Mouse (Mus musculus) G1E (cell line): ENCODE data around the gene Acsbg1. TPM values are rescaled to one million over a fixed set of nuclear protein-coding genes. Genes with fewer than 3 reads are reported as not detected.

Source experiments
- ATAC-seq: 2 replicates; pipeline ENCODE4 v1.8.0; 2016; ENCODE audit warnings: mild to moderate bottlenecking; ENCODE audit not compliant: insufficient number of reproducible peaks, poor library complexity, low FRiP score, severe bottlenecking; ENCODE audit errors: extremely low read depth
- DNase-seq: peaks from one replicate; pipeline ENCODE4 v3.0.0; 2012; ENCODE audit warnings: low spot score
- H3K27me3 ChIP-seq: 2 replicates; pipeline ENCODE4 v1.6.1; 2012; ENCODE audit warnings: mild to moderate bottlenecking, low read length, inconsistent platforms; ENCODE audit not compliant: insufficient read depth
- H3K36me3 ChIP-seq: replicated peaks from 2 replicates; pipeline ENCODE3; 2012; ENCODE audit warnings: mild to moderate bottlenecking, inconsistent platforms
- H3K4me1 ChIP-seq: 2 replicates; pipeline ENCODE4 v1.6.1; 2012; ENCODE audit warnings: low read depth, low read length, inconsistent platforms, mixed read lengths; ENCODE audit not compliant: insufficient read depth
- H3K4me3 ChIP-seq: 2 replicates; pipeline ENCODE4 v1.5.1; 2012; ENCODE audit warnings: low read depth, mild to moderate bottlenecking, inconsistent platforms, low read length, moderate library complexity, mixed read lengths
- H3K9me3 ChIP-seq: replicated peaks from 2 replicates; pipeline ENCODE4 v1.6.1; 2012; ENCODE audit warnings: inconsistent platforms
- CTCF ChIP-seq: IDR thresholded peaks from 2 replicates; pipeline ENCODE4 v1.5.1; 2012; ENCODE audit warnings: low read depth, low read length, inconsistent platforms, mixed read lengths
- GATA1 ChIP-seq: IDR thresholded peaks from 2 replicates; pipeline ENCODE4 v1.6.1; 2012; ENCODE audit warnings: borderline replicate concordance, low read length, inconsistent platforms, mixed read lengths
- GATA2 ChIP-seq: IDR thresholded peaks from 2 replicates; pipeline ENCODE4 v1.6.1; 2012; ENCODE audit warnings: low read depth, low read length, inconsistent platforms, borderline replicate concordance
- POLR2AphosphoS5 ChIP-seq: IDR thresholded peaks from 2 replicates; pipeline ENCODE4 v1.6.1; 2012; ENCODE audit warnings: low read depth, low read length, inconsistent platforms; ENCODE audit not compliant: insufficient replicate concordance
- TAL1 ChIP-seq: conservative IDR thresholded peaks from 2 replicates; pipeline ENCODE4 v1.6.1; 2012; ENCODE audit warnings: low read depth, low read length, inconsistent platforms, mixed read lengths
- polyA plus RNA-seq: library from polyadenylated mRNA; stranded (reverse); fragments of >175 nt; gene quantifications from 2 replicates; pipeline ENCODE4 v1.2.3, GENCODE M21; 2012
- total RNA-seq, 2 experiments: library from RNA; stranded (forward) in 1 of 2; stranded (reverse) in 1 of 2; fragments of 200-1000 nt in 1 of 2; fragments of >200 nt in 1 of 2; fragmentation: Nextera tagmentation in 1 of 2; gene quantifications; 2 replicates each; pipeline ENCODE4 v1.2.3; 2014 to 2017

Gene Acsbg1
- total and polyA plus RNA-seq, 3 experiments, result 0.03 to 0.38 TPM; not detected in 1

DNA sequence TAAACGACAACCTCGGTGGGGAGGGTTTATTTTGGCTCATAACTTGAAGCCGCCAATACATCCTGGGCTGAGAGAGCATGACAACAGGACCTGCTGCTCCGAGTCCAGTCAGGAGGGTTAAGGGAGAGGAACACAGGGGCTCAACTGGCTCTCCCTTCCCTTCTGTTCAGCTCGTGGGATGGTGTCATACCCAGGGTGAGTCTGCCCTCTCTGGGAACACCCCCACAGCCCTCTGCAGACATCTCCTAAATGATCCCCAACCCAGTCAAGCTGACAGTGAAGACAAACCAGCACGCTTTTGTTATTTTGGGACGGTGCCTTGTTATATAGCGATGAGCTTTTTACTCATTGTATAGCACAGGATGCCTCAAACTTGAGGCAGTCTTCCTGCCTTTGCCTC is 27.8 kb upstream of the Acsbg1 start:
- peaks cover 26% of the 10 kb centered on the region for H3K27me3 ChIP-seq
- no peaks in the 10 kb centered on the region for H3K4me1 ChIP-seq
- no peak overlapping the region for H3K4me3 ChIP-seq
- no peaks in the 10 kb centered on the region for H3K36me3 ChIP-seq
- no peaks in the 10 kb centered on the region for H3K9me3 ChIP-seq
- ATAC-seq (no peak), DNase-seq (no peak)
- TF ChIP-seq TAL1 (no peak), CTCF (no peak), GATA1 (no peak), POLR2AphosphoS5 (no peak), GATA2 (no peak)

DNA sequence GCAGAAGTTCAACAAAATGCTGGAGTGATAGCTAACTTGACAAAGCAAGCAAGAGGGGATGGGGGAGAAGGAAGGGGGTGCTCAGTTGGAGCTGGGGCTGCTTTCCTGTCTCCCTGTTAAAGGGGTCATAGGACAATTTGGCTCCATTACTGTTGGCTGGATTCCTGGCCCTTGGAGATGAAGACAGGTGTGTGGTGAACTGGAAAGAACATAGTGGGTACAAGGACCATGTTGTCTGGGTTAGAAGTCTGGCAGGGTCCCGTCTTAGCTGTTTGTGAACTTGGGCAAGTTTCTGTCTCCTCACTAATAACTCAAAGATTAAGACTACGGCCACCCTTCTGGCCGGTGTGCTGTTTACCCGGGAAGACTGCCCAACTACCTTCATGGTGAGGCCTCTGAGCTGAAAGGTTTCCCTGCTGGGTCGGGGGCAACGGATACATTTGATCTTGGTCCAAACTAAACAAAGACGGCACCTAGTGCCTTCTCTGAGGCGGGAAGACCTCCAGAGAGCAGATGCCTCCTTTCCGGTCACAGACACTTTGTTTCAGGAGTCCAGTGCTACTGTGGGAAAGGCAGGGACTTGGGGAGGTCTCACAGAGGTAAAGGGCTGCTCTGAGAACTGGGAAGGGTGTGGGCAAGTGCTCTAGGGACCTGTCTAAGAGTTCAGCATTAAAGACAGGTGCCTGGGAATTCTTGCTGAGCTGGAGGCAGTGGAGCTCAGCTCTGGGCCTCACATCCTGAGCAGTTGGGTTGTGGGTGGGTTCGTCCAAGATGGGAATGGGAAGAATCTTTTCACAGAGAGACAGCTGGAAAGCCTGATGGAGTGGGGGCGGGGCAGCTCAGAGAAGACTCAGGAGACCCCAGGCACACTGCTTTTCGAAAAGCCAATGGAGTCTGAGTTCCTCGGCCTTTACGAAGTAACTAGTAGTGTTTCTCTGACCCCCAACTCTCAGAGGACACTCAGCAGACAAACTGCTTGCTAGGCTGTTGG is 25.9 kb upstream of the Acsbg1 start:
- no peaks in the 10 kb centered on the region for H3K4me1 ChIP-seq
- H3K9me3 ChIP-seq, result no peaks in the 10 kb centered on the region
- TF ChIP-seq POLR2AphosphoS5, result no peak
- no peak for TF ChIP-seq GATA1
- no peak for TF ChIP-seq TAL1
- no peak for TF ChIP-seq GATA2
- TF ChIP-seq CTCF, result no peak
- no peak for ATAC-seq
- DNase-seq, result no peak
- no peak overlapping the region for H3K4me3 ChIP-seq
- peaks cover 26% of the 10 kb centered on the region for H3K27me3 ChIP-seq
- H3K36me3 ChIP-seq, result no peaks in the 10 kb centered on the region

DNA sequence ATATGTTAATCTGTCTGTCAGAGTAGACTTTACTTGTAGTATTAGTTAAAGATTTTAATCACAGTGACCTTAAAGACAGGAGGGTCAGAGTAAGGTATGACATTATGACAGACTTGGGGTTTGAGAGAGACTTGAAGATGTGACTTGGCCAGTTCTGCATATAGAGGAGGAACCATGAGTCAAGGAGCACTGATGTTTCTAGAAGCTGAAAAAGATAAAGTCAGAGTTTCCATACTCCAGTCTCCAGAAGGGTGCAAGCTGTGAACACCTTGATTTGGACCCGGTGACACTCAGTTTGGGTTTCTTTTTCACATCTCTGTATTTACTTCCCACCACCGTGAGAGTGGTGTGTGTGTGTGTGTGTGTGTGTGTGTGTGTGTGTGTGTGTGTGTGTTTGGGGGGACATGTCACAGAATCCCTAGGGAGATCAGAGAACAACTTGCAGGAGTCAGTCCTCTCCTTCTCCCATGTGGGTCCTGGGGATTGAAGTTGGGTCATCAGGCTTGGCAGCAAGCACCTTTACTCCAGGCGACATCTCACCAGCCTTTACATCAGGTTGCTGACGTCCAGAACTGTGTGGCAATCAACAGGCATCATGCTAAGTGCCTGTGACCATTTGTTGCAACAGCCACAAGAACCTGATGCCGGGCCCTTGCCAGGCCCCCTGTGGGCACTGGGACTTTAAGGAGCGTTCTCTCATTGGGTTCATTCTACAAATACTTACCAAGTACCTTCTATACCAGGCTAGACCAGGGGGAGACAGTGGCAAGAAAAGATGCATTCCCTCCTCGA is 22.3 kb upstream of the Acsbg1 start:
- DNase-seq, result no peak
- no peaks in the 10 kb centered on the region for H3K36me3 ChIP-seq
- no peaks in the 10 kb centered on the region for H3K9me3 ChIP-seq
- no peaks in the 10 kb centered on the region for H3K4me1 ChIP-seq
- no peak for TF ChIP-seq CTCF
- TF ChIP-seq GATA2, result no peak
- no peak for TF ChIP-seq GATA1
- no peak for TF ChIP-seq TAL1
- TF ChIP-seq POLR2AphosphoS5, result no peak
- H3K4me3 ChIP-seq, result no peak overlapping the region
- ATAC-seq, result no peak
- peaks cover 18% of the 10 kb centered on the region for H3K27me3 ChIP-seq

DNA sequence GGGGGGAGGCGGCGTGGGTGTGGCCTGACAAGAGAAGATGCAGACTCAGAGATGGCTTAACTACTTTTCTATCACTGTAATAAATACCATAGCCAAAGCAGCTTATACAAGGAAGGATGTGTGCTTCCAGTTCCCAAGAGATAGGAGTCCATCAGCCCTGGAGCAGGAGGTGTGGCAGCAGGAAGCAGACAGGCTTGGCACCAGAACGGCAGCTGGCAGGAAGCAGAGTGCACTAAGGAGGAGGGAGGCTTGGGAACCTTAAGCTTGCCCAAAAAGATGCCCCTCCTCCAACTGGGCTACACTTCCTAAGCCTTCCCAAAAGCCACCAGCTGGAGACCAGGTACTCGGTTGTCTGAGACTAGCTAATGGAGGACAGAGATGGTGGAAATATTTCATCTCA is 21.2 kb upstream of the Acsbg1 start:
- Histone ChIP-seq H3K27me3 (peaks cover 16% of the 10 kb centered on the region), H3K4me1 (no peaks in the 10 kb centered on the region), H3K4me3 (no peak overlapping the region), H3K9me3 (no peaks in the 10 kb centered on the region), H3K36me3 (no peaks in the 10 kb centered on the region)
- no peak for ATAC-seq
- DNase-seq, result no peak
- TF ChIP-seq POLR2AphosphoS5, result no peak
- no peak for TF ChIP-seq TAL1
- TF ChIP-seq GATA1, result no peak
- TF ChIP-seq CTCF, result no peak
- no peak for TF ChIP-seq GATA2

DNA sequence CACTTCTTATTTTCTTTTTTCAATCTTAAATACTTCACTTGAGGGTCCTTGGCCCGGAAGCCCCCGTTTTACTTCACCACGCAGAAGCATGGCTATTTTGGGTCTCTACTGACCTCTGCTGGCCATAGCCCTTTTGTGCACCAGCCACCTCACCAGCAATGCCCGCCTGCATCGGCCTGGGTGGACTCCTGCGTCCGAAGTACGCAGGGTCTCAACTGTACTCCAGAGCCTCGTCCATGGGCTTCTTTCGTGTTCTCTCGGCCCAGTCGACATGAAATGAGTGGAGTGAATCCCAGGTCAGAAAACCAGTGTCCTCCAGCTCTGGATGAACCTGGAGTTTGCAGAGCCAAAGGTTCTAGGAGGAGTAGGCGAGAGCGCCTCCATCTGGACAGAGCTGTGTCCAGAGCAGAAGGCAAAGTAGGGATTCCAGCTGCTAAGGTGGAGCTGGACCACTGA is 14.9 kb upstream of the Acsbg1 start:
- ATAC-seq (no peak), DNase-seq (peak; percentile 38)
- H3K4me3 ChIP-seq, result no peak overlapping the region
- no peak for TF ChIP-seq POLR2AphosphoS5
- no peak for TF ChIP-seq GATA1
- peak; percentile 59 for TF ChIP-seq CTCF
- no peak for TF ChIP-seq TAL1
- TF ChIP-seq GATA2, result no peak
- no peaks in the 10 kb centered on the region for H3K9me3 ChIP-seq
- H3K36me3 ChIP-seq, result no peaks in the 10 kb centered on the region
- H3K27me3 ChIP-seq, result peaks cover 22% of the 10 kb centered on the region
- peaks cover 4% of the 10 kb centered on the region for H3K4me1 ChIP-seq
